Mouse (Mus musculus): ENCODE measurements around the gene Ppp2r5e.

- TF ChIP-seq CTCF (IDR thresholded peaks at IDR 0.05; ENCODE audit: low read depth) (no peak), EP300 (IDR thresholded peaks at IDR 0.05; ENCODE audit: low read depth) (no peak)
Measured at GRCm38 (mm10) chr12:75459656-75460055, 136.4 kb downstream of the Ppp2r5e start.
